Mouse (Mus musculus): ENCODE measurements around the gene Gm21209. TPM values are rescaled to one million over a fixed set of nuclear protein-coding genes. Genes with fewer than 3 reads are reported as not detected.

The Gm21209 gene
- polyA plus RNA-seq (2012; rRNA removed): not detected in 2 replicates

GRCm38 (mm10) chrY:49570856-49571255, at the start of gene Gm21209:
TSS of gene Gm21209 (plus strand) at chrY:49571156.

